Mouse (Mus musculus) stomach, embryonic 14.5 days (tissue): ENCODE measurements around the gene Zyg11b. TPM values are rescaled to one million over a fixed set of nuclear protein-coding genes. Genes with fewer than 3 reads are reported as not detected.

Experiments used
- ATAC-seq: fragments of 200-750 bp; cut with Nextera tagmentation; 2 replicates; pipeline ENCODE4 v1.8.0; 2017; ENCODE audit warnings: low read depth, moderate TSS enrichment; ENCODE audit not compliant: insufficient number of reproducible peaks, insufficient read depth, low FRiP score
- H3K27ac ChIP-seq: fragments of 300-500 bp; sonication (generic); 2 replicates; pipeline ENCODE4 v1.5.1; 2014; ENCODE audit warnings: mild to moderate bottlenecking, low read length, moderate library complexity, mixed read lengths
- H3K27me3 ChIP-seq: fragments of 300-500 bp; sonication (generic); 2 replicates; pipeline ENCODE4 v1.6.1; 2014; ENCODE audit warnings: low read length, control low read depth, mixed read lengths; ENCODE audit not compliant: control insufficient read depth, insufficient read depth
- H3K36me3 ChIP-seq: fragments of 300-500 bp; sonication (generic); 2 replicates; pipeline ENCODE4 v1.6.1; 2014; ENCODE audit warnings: mild to moderate bottlenecking, control low read depth, low read length, moderate library complexity, mixed read lengths; ENCODE audit not compliant: control insufficient read depth, insufficient read depth
- H3K4me1 ChIP-seq: fragments of 300-500 bp; sonication (generic); 2 replicates; pipeline ENCODE4 v1.6.1; 2014; ENCODE audit warnings: low read length, control low read depth, mixed read lengths; ENCODE audit not compliant: control insufficient read depth, insufficient read depth
- H3K4me2 ChIP-seq: fragments of 300-500 bp; sonication (generic); replicated peaks from 2 replicates; pipeline ENCODE4 v1.6.1; 2014; ENCODE audit warnings: low read depth, low read length, control low read depth
- H3K4me3 ChIP-seq: fragments of 300-500 bp; sonication (generic); 2 replicates; pipeline ENCODE4 v1.5.1; 2014; ENCODE audit warnings: low read depth, low read length, control low read depth
- H3K9ac ChIP-seq: fragments of 300-500 bp; sonication (generic); replicated peaks from 2 replicates; pipeline ENCODE4 v1.6.1; 2014; ENCODE audit warnings: low read depth, mild to moderate bottlenecking, control low read depth, low read length, moderate library complexity, mixed read lengths
- H3K9me3 ChIP-seq: fragments of 300-500 bp; sonication (generic); 2 replicates; pipeline ENCODE4 v1.6.1; 2016; ENCODE audit warnings: low read depth, low read length, control low read depth; ENCODE audit not compliant: control insufficient read depth
- WGBS: fragments of 180-500 bp; shearing (Covaris S2); extraction: QIAGEN DNeasy Blood & Tissue Kit; methylation state at CpG from one replicate; pipeline ENCODE4 v1.1.7; 2014; 5-methylcytosine and 5-hydroxymethylcytosine counted together
- polyA plus RNA-seq: library from polyadenylated mRNA; unstranded; fragments of >200 nt; fragmentation: Nextera tagmentation; extraction: Ambion mirVana; gene quantifications from 2 replicates; pipeline ENCODE4 v1.2.1, GENCODE M21; 2014

Gene Zyg11b
- polyA plus RNA-seq, 1 experiment from 2014 or later = 18.1 TPM

GRCm38 (mm10) chr4:108196277-108196855, 104.5 kb downstream of the Zyg11b start:
- H3K4me1 ChIP-seq = no peaks in the 10 kb centered on the region
- no peak for ATAC-seq
- no peak overlapping the region for H3K4me2 ChIP-seq
- no peak overlapping the region for H3K9ac ChIP-seq
- H3K4me3 ChIP-seq = no peak overlapping the region
- 68% methylated on average over 6 of the region's 6 CpGs for WGBS
- H3K36me3 ChIP-seq = no peaks in the 10 kb centered on the region
- no peak overlapping the region for H3K27ac ChIP-seq
- no peaks in the 10 kb centered on the region for H3K9me3 ChIP-seq
- no peaks in the 10 kb centered on the region for H3K27me3 ChIP-seq

GRCm38 (mm10) chr4:108192821-108193323, 108.0 kb downstream of the Zyg11b start:
- no peak overlapping the region for H3K9ac ChIP-seq
- H3K27me3 ChIP-seq = no peaks in the 10 kb centered on the region
- H3K4me2 ChIP-seq = no peak overlapping the region
- ATAC-seq = no peak
- H3K4me1 ChIP-seq = no peaks in the 10 kb centered on the region
- WGBS = 75% methylated on average over 2 of the region's 2 CpGs
- H3K36me3 ChIP-seq = no peaks in the 10 kb centered on the region
- no peaks in the 10 kb centered on the region for H3K9me3 ChIP-seq
- no peak overlapping the region for H3K27ac ChIP-seq
- H3K4me3 ChIP-seq = no peak overlapping the region

GRCm38 (mm10) chr4:108182278-108182677, 118.6 kb downstream of the Zyg11b start:
- no peak for ATAC-seq
- H3K9me3 ChIP-seq = no peaks in the 10 kb centered on the region
- H3K27me3 ChIP-seq = no peaks in the 10 kb centered on the region
- H3K27ac ChIP-seq = no peak overlapping the region
- WGBS = 53% methylated on average over 1 of the region's 1 CpGs
- no peak overlapping the region for H3K4me3 ChIP-seq
- no peak overlapping the region for H3K9ac ChIP-seq
- H3K4me1 ChIP-seq = no peaks in the 10 kb centered on the region
- H3K36me3 ChIP-seq = no peaks in the 10 kb centered on the region
- no peak overlapping the region for H3K4me2 ChIP-seq

Other genes with a start within 250 kb of the Zyg11b start
- gene Podn, start 204.7 kb downstream of the Zyg11b start, polyA plus RNA-seq = 3.4 and 5.5 TPM in 2 replicates
- 201 and 213 TPM in 2 replicates for gene Scp2, start 156.1 kb downstream of the Zyg11b start, polyA plus RNA-seq
- 36.0 and 40.5 TPM in 2 replicates for gene Echdc2, start 135.7 kb downstream of the Zyg11b start, polyA plus RNA-seq
- gene Zyg11a, start 83.0 kb downstream of the Zyg11b start, polyA plus RNA-seq = not detected in 2 replicates
- gene Coa7, start 27.0 kb upstream of the Zyg11b start, polyA plus RNA-seq = 46.3 and 48.0 TPM in 2 replicates
- gene Shisal2a, start 82.3 kb upstream of the Zyg11b start, polyA plus RNA-seq = 2.0 and 2.8 TPM in 2 replicates
- gene Gpx7, start 105.9 kb upstream of the Zyg11b start, polyA plus RNA-seq = 65.4 and 65.8 TPM in 2 replicates
- 84.6 and 94.5 TPM in 2 replicates for gene Tut4, start 158.3 kb upstream of the Zyg11b start, polyA plus RNA-seq